Mouse (Mus musculus) heart, postnatal 0 days (tissue): ENCODE measurements around the gene Arhgap9. TPM values are rescaled to one million over a fixed set of nuclear protein-coding genes. Genes with fewer than 3 reads are reported as not detected.

Source experiments
- ATAC-seq: fragments of 200-750 bp; cut with Nextera tagmentation; 2 replicates; pipeline ENCODE4 v1.8.0; 2017; ENCODE audit warnings: low read depth, moderate number of reproducible peaks, moderate library complexity; ENCODE audit not compliant: insufficient read depth
- DNase-seq: peaks from one replicate; pipeline ENCODE4 v3.0.0-alpha.2; 2016; ENCODE audit warnings: low spot score
- H3K27ac ChIP-seq: fragments of 300-500 bp; sonication (generic); 2 replicates; pipeline ENCODE4 v1.5.1; 2014; ENCODE audit warnings: low read depth, mild to moderate bottlenecking
- H3K27me3 ChIP-seq: fragments of 300-500 bp; sonication (generic); 2 replicates; pipeline ENCODE4 v1.6.1; 2014; ENCODE audit warnings: low read length, mixed read lengths; ENCODE audit not compliant: control insufficient read depth, insufficient read depth
- H3K36me3 ChIP-seq: fragments of 300-500 bp; sonication (generic); replicated peaks from 2 replicates; pipeline ENCODE4 v1.6.1; 2014; ENCODE audit warnings: low read length, mixed read lengths; ENCODE audit not compliant: control insufficient read depth, insufficient read depth
- H3K4me1 ChIP-seq: fragments of 300-500 bp; sonication (generic); 2 replicates; pipeline ENCODE4 v1.6.1; 2014; ENCODE audit warnings: antibody characterized with exemption; ENCODE audit not compliant: control insufficient read depth, insufficient read depth
- H3K4me2 ChIP-seq: fragments of 300-500 bp; sonication (generic); 2 replicates; pipeline ENCODE4 v1.6.1; 2014; ENCODE audit warnings: low read depth, mild to moderate bottlenecking, low read length, moderate library complexity
- H3K4me3 ChIP-seq: fragments of 300-500 bp; sonication (generic); 2 replicates; pipeline ENCODE4 v1.5.1; 2014; ENCODE audit warnings: low read depth, low read length
- H3K9ac ChIP-seq: fragments of 300-500 bp; sonication (generic); replicated peaks from 2 replicates; pipeline ENCODE4 v1.6.1; 2014; ENCODE audit warnings: low read depth, low read length, mixed read lengths
- H3K9me3 ChIP-seq: fragments of 300-500 bp; sonication (generic); replicated peaks from 2 replicates; pipeline ENCODE4 v1.6.1; 2016; ENCODE audit warnings: low read length; ENCODE audit not compliant: control insufficient read depth
- CTCF ChIP-seq: IDR thresholded peaks from 2 replicates; pipeline ENCODE4 v1.5.1; 2016; ENCODE audit warnings: antibody characterized with exemption, control low read depth, low read depth
- EP300 ChIP-seq: IDR thresholded peaks from 2 replicates; pipeline ENCODE4 v1.6.1; 2016; ENCODE audit warnings: antibody characterized with exemption, low read depth
- WGBS: fragments of 180-500 bp; shearing (Covaris S2); extraction: QIAGEN DNeasy Blood & Tissue Kit; methylation state at CpG from one replicate; pipeline ENCODE4 v1.1.7; 2014; 5-methylcytosine and 5-hydroxymethylcytosine counted together
- polyA plus RNA-seq: library from polyadenylated mRNA; unstranded; fragments of >200 nt; fragmentation: Nextera tagmentation; extraction: Ambion mirVana; gene quantifications from 2 replicates; pipeline ENCODE4 v1.2.1, GENCODE M21; 2015
- total RNA-seq: library from RNA; depleted of rRNA; stranded (reverse); fragments of >200 nt; gene quantifications from 2 replicates; pipeline ENCODE4 v1.2.3, GENCODE M21; 2014; ENCODE audit warnings: low replicate concordance

Gene Arhgap9
- total and polyA plus RNA-seq, 2 experiments from 2014 or later: 0.73 to 1.8 TPM

- H3K36me3 ChIP-seq: peaks cover 56% of the 10 kb centered on the region
- no peak overlapping the region for H3K4me2 ChIP-seq
- peaks cover 22% of the 10 kb centered on the region for H3K4me1 ChIP-seq
- H3K27ac ChIP-seq: no peak overlapping the region
- ATAC-seq (no peak), DNase-seq (no peak)
- no peak overlapping the region for H3K4me3 ChIP-seq
- H3K27me3 ChIP-seq: no peaks in the 10 kb centered on the region
- H3K9me3 ChIP-seq: no peaks in the 10 kb centered on the region
- WGBS: 67% methylated on average over 7 of the region's 7 CpGs
- no peak overlapping the region for H3K9ac ChIP-seq
- no peak for TF ChIP-seq CTCF
These were observed 35.0 kb upstream of the Arhgap9 start for GRCm38 (mm10) chr10:127286730-127287129.

GRCm38 (mm10) chr10:127287271-127287935, 34.4 kb upstream of the Arhgap9 start:
- no peaks in the 10 kb centered on the region for H3K27me3 ChIP-seq
- TF ChIP-seq CTCF (no peak), EP300 (no peak)
- WGBS: 65% methylated on average over 15 of the region's 15 CpGs
- H3K36me3 ChIP-seq: peaks cover 49% of the 10 kb centered on the region
- H3K4me3 ChIP-seq: peak overlapping the region; percentile 74
- peak overlapping the region; percentile 70 for H3K4me2 ChIP-seq
- DNase-seq (peak; percentile 18), ATAC-seq (no peak)
- H3K9me3 ChIP-seq: no peaks in the 10 kb centered on the region
- H3K4me1 ChIP-seq: peaks cover 29% of the 10 kb centered on the region
- H3K9ac ChIP-seq: peak overlapping the region; percentile 71
- H3K27ac ChIP-seq: peak overlapping the region; percentile 99

DNA sequence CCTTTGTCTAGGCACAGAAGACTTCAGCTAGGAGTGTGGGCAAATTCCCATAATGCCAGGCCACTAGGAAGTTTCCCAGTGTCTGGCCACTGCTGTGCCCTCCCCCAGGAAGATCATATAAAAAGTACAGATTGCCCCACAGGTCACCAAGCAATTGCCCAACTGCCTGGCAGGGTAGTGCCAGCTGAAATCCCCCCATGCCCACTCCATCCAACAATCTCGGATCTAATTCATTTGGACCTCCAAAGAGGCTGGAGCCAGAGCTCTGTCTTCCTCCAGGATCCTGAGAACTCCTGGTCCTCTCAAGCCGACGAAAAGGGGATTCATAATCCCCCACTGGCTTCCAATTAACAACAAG, 33.8 kb upstream of the Arhgap9 start:
- TF ChIP-seq EP300 (no peak), CTCF (no peak)
- Histone ChIP-seq H3K27me3 (no peaks in the 10 kb centered on the region), H3K9me3 (no peaks in the 10 kb centered on the region), H3K4me1 (peaks cover 34% of the 10 kb centered on the region), H3K4me2 (peak overlapping the region; percentile 70), H3K36me3 (peaks cover 44% of the 10 kb centered on the region), H3K4me3 (peak overlapping the region; percentile 74), H3K9ac (peak overlapping the region; percentile 71), H3K27ac (peak overlapping the region; percentile 99)
- no peak for DNase-seq
- 2% methylated on average over 3 of the region's 3 CpGs for WGBS
- ATAC-seq: no peak

DNA sequence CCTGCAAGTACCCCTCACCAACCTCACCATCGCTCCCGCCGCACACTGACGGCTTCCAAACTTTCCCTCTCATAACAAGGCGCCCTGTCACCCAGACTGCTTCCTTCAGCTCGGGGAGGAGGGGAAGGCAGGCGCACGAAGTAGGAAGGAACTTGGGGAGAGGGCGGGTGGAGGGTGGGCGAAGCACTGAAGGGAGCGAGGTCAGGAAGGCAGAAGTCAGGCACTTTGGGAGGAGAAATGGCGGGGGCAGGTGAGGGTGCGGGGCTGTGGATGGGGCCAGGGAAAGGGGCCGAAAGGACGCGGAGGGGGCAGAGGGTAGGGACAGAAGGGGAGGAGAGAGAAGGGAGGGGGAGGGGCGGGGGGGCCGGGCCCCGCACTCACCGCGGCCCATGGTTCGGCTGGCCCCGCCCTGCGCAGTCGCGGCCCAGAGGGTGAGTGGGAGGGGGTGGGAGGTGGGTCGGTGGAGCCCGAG, 33.4 kb upstream of the Arhgap9 start:
- WGBS: 1% methylated on average over 16 of the region's 28 CpGs
- DNase-seq: peak; percentile 74

DNA sequence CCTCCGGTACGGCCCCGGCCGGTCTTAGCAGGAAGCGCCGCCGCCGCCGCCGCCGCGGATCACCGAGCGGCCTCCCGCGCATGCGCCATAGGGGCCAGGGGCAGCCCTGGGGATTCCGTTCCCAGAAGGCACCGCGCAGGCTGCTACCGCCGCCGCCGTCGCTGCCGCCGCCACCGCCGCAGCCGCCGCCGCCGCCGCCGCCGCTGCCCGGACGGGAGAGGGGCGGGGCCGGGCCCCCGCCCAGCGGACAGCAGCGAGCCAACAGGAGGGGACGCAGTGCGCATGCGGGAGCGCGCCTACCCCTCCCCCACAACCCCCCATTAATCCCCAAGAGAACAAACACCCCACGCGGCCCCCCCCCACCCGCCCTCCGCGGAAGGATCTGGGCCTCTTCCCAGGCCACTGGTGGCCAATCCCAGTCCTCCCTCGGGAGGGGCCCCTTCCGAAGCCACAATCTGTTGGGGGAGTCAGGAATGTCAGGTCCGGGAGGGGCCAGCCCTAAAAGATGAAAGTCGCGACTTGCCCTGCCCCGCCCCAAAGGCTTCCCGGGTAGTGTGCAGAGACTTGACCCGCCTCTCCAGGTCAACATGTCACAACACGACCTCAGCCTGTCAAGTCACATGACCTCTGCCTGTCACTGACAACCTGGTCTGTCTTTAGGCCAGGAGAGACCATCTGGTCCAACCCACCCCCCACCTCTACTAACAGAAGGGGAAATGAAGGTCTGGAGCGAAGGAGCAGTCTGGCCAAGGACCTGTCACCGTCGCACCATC, 32.8 kb upstream of the Arhgap9 start, which contains the start of gene Mbd6:
Gene Mbd6 (minus strand): TSS at position 219 of the 773 bp plus-strand sequence.
- ATAC-seq (peak; percentile 47), DNase-seq (peak; percentile 89)
- Histone ChIP-seq H3K27ac (peak within 1 kb of the TSS; percentile 99), H3K36me3 (peaks cover 39% of the 10 kb centered on the region), H3K4me1 (peaks cover 39% of the 10 kb centered on the region), H3K4me3 (peak within 1 kb of the TSS; percentile 74), H3K27me3 (no peaks in the 10 kb centered on the region), H3K4me2 (peak within 1 kb of the TSS; percentile 70), H3K9ac (peak within 1 kb of the TSS; percentile 71), H3K9me3 (no peaks in the 10 kb centered on the region)
- TF ChIP-seq CTCF (no peak), EP300 (no peak)
- WGBS: 0% methylated on average over 23 of the region's 65 CpGs

More for the DNA sequence above, 33.4 kb upstream of the Arhgap9 start:
- no peaks in the 10 kb centered on the region for H3K27me3 ChIP-seq
- H3K27ac ChIP-seq: peak overlapping the region; percentile 99
- H3K4me2 ChIP-seq: peak overlapping the region; percentile 70
- peak overlapping the region; percentile 71 for H3K9ac ChIP-seq
- H3K4me3 ChIP-seq: peak overlapping the region; percentile 74
- H3K9me3 ChIP-seq: no peaks in the 10 kb centered on the region
- TF ChIP-seq EP300 (peak; percentile 36; the same call in 1 of the 2 replicates), CTCF (no peak)
- peaks cover 37% of the 10 kb centered on the region for H3K4me1 ChIP-seq
- no peak; the same call in 1 of the 2 replicates for ATAC-seq
- H3K36me3 ChIP-seq: peaks cover 40% of the 10 kb centered on the region
